Mouse (Mus musculus) heart, embryonic 12.5 days (tissue): ENCODE results near the gene Washc2. TPM values are rescaled to one million over a fixed set of nuclear protein-coding genes. Genes with fewer than 3 reads are reported as not detected.

Source experiments
- ATAC-seq: fragments of 200-750 bp; cut with Nextera tagmentation; 2 replicates; pipeline ENCODE4 v1.8.0; 2017; ENCODE audit warnings: moderate TSS enrichment, moderate library complexity; ENCODE audit not compliant: insufficient number of reproducible peaks, low FRiP score
- H3K27ac ChIP-seq: fragments of 300-500 bp; sonication (generic); 2 replicates; pipeline ENCODE4 v1.5.1; 2016; ENCODE audit warnings: mild to moderate bottlenecking, moderate library complexity; ENCODE audit not compliant: poor library complexity, severe bottlenecking
- H3K27me3 ChIP-seq: fragments of 300-500 bp; sonication (generic); replicated peaks from 2 replicates; pipeline ENCODE4 v1.6.1; 2016; ENCODE audit warnings: mild to moderate bottlenecking, moderate library complexity
- H3K36me3 ChIP-seq: fragments of 300-500 bp; sonication (generic); 2 replicates; pipeline ENCODE4 v1.6.1; 2016; ENCODE audit warnings: mild to moderate bottlenecking, moderate library complexity
- H3K4me1 ChIP-seq: fragments of 300-500 bp; sonication (generic); replicated peaks from 2 replicates; pipeline ENCODE4 v1.6.1; 2016; ENCODE audit warnings: mild to moderate bottlenecking
- H3K4me2 ChIP-seq: fragments of 300-500 bp; sonication (generic); 2 replicates; pipeline ENCODE4 v1.6.1; 2016; ENCODE audit warnings: mild to moderate bottlenecking, moderate library complexity
- H3K4me3 ChIP-seq: fragments of 300-500 bp; sonication (generic); 2 replicates; pipeline ENCODE4 v1.5.1; 2016; ENCODE audit warnings: mild to moderate bottlenecking
- H3K9ac ChIP-seq: fragments of 300-500 bp; sonication (generic); 2 replicates; pipeline ENCODE4 v1.6.1; 2016; ENCODE audit warnings: mild to moderate bottlenecking, moderate library complexity
- H3K9me3 ChIP-seq: fragments of 300-500 bp; sonication (generic); replicated peaks from 2 replicates; pipeline ENCODE4 v1.6.1; 2016; ENCODE audit warnings: mild to moderate bottlenecking, moderate library complexity
- WGBS: fragments of 180-500 bp; shearing (Covaris S2); methylation state at CpG from one replicate; pipeline ENCODE4 v1.1.7; 2016; 5-methylcytosine and 5-hydroxymethylcytosine counted together
- polyA plus RNA-seq: library from polyadenylated mRNA; unstranded; fragments of >200 nt; fragmentation: Nextera tagmentation; extraction: Ambion mirVana; gene quantifications from 2 replicates; pipeline ENCODE4 v1.2.1, GENCODE M21; 2016

The Washc2 gene
- polyA plus RNA-seq, 1 experiment from 2014 or later, result 39.6 TPM

GRCm38 (mm10) chr6:116264018-116264651 lies 56.3 kb downstream of the Washc2 start, which contains the start of gene Zfand4:
TSS of gene Zfand4 (plus strand) at chr6:116264222.
- Histone ChIP-seq H3K9me3 (no peaks in the 10 kb centered on the region), H3K4me2 (peak within 1 kb of the TSS; percentile 86), H3K36me3 (peaks cover 30% of the 10 kb centered on the region), H3K4me1 (peaks cover 10% of the 10 kb centered on the region), H3K4me3 (peak within 1 kb of the TSS; percentile 85), H3K9ac (peak within 1 kb of the TSS; percentile 90), H3K27ac (peak within 1 kb of the TSS; percentile 56; the same call in 1 of the 2 replicates), H3K27me3 (no peaks in the 10 kb centered on the region)
- peak; percentile 98 for ATAC-seq
- under 1% methylated on average over 53 of the region's 67 CpGs for whole genome bisulfite sequencing

GRCm38 (mm10) chr6:116264836-116265235 lies 57.0 kb downstream of the Washc2 start:
- Histone ChIP-seq H3K9ac (no peak overlapping the region), H3K36me3 (peaks cover 26% of the 10 kb centered on the region), H3K9me3 (no peaks in the 10 kb centered on the region), H3K4me2 (peak overlapping the region; percentile 86), H3K27ac (no peak overlapping the region), H3K4me1 (peaks cover 10% of the 10 kb centered on the region), H3K27me3 (no peaks in the 10 kb centered on the region), H3K4me3 (no peak overlapping the region)
- WGBS, result 87% methylated on average over 11 of the region's 11 CpGs
- ATAC-seq, result no peak

- WGBS, result 83% methylated on average over 4 of the region's 4 CpGs
- Histone ChIP-seq H3K36me3 (peaks cover 20% of the 10 kb centered on the region), H3K9me3 (no peaks in the 10 kb centered on the region), H3K27ac (no peak overlapping the region), H3K4me2 (no peak overlapping the region), H3K4me1 (peaks cover 10% of the 10 kb centered on the region), H3K27me3 (no peaks in the 10 kb centered on the region), H3K4me3 (no peak overlapping the region), H3K9ac (no peak overlapping the region)
- no peak for ATAC-seq
Measured at GRCm38 (mm10) chr6:116265603-116266002, 57.8 kb downstream of the Washc2 start.

DNA sequence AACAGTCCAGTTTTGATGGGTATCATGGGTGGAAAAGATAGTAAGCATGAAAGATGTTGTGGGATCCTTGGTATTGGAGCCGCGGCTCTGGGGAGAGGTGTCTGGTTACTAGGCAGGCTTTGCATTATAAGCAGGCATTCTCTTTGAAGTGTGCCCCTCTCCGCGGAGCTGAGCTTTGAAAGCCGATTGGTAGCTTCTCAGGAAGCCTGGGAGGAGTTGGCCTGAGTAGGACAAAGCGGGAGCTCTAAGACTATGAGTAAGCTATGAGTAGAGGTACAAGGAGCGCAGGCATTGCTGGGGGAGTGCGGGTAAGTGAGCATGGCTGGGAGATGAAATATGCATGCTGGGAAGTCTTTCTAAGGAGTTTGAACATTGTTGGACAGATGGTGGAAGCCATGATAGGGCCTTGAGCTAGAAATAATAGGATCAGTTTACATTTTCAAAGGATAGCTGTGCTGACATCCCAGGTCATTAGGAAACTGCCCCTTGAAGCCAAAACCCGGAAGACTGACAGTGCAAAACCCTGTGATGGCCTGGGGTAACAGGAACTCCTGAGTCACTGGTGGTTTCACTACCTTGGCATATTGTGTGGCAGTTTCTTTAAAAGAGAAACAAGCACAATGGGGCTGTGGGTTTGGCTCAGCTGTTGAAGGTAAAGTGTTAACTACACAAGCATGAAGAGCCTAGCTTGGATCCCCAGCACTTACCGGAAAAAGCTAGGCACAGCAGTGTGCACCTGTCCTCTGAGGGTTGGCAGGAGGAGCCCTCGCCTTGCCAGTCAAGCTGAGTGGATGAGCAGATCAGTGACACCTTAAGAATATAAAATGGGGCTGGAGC lies 58.7 kb downstream of the Washc2 start:
- H3K4me3 ChIP-seq, result peak overlapping the region; percentile 15; the same call in 1 of the 2 replicates
- H3K4me1 ChIP-seq, result peaks cover 10% of the 10 kb centered on the region
- no peak overlapping the region for H3K27ac ChIP-seq
- no peak overlapping the region for H3K9ac ChIP-seq
- ATAC-seq, result no peak
- 26% methylated on average over 11 of the region's 11 CpGs for WGBS
- peak overlapping the region; percentile 56 for H3K4me2 ChIP-seq
- H3K27me3 ChIP-seq, result no peaks in the 10 kb centered on the region
- H3K9me3 ChIP-seq, result no peaks in the 10 kb centered on the region
- peaks cover 12% of the 10 kb centered on the region for H3K36me3 ChIP-seq

DNA sequence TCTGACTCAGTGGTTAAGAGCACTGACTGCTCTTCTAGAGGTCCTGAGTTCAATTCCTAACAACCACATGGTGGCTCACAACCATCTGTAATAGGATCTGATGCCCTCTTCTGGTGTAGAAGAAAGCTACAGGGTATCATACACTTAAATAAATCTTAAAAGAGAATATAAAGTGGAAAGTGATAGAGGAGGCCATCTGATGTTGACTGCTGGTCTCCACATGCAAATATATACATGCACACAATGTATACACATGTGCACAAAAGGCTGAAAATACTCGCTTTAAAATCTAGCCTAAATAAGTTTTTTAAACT lies 59.2 kb downstream of the Washc2 start:
- H3K9me3 ChIP-seq, result no peaks in the 10 kb centered on the region
- WGBS, result 79% methylated on average over 1 of the region's 1 CpGs
- H3K4me3 ChIP-seq, result no peak overlapping the region
- H3K36me3 ChIP-seq, result peaks cover 7% of the 10 kb centered on the region
- no peak overlapping the region for H3K9ac ChIP-seq
- peaks cover 10% of the 10 kb centered on the region for H3K4me1 ChIP-seq
- H3K4me2 ChIP-seq, result no peak overlapping the region
- no peaks in the 10 kb centered on the region for H3K27me3 ChIP-seq
- ATAC-seq, result no peak
- H3K27ac ChIP-seq, result no peak overlapping the region

DNA sequence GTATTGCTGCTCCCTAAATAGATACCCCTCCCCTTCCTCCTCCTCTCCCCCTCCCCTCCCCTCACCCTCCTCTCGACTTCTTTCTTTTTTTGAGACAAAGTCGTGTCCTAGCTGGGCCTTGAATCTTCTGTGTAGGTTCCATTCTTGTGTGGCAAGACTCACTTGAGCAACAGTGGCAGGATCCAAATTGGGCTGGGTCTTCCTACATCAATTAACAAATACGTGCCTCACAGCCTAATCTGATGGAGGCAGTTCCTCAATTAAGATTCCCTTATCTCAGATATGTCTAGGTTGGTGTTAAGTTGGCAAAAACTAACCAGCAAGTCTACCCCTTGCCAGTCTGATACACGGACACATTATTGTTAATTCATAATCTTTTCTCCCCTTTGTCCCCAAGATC lies 67.9 kb downstream of the Washc2 start:
- no peaks in the 10 kb centered on the region for H3K9me3 ChIP-seq
- H3K9ac ChIP-seq, result no peak overlapping the region
- H3K4me1 ChIP-seq, result no peaks in the 10 kb centered on the region
- H3K36me3 ChIP-seq, result no peaks in the 10 kb centered on the region
- no peak overlapping the region for H3K4me3 ChIP-seq
- WGBS, result 62% methylated on average over 4 of the region's 4 CpGs
- H3K27ac ChIP-seq, result no peak overlapping the region
- H3K4me2 ChIP-seq, result no peak overlapping the region
- ATAC-seq, result no peak
- H3K27me3 ChIP-seq, result no peaks in the 10 kb centered on the region

DNA sequence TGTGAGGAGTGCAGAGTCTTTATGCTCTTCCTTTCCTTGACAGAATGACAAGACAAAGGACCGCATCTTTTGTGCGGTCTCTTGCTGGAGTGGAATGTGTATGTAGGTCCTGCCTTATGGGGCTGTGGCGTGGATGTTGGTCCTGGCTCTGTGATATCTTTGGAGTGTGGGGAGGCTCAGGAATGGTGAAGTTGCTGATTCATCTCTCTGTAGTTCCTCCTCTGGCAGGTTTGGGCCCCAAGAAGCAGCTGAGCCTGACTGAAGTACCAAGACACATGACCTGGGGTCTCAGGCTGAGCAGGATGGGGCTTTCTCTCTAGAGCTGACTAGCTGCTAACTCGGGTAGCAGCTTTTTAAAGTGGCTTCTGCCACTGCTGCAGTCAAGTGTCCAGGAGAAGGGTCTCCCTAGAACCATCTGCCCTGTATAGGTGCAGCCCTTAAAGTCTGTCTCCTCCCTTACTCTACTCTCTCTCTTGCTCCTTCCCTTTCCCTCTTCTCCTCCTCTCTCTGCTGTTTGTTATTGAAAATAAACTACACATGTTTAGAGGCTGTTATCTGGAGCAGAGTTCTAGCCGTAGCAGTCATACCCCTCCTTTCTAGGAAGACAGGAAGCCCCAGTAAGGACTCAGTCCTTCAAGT lies 71.0 kb downstream of the Washc2 start:
- Histone ChIP-seq H3K9ac (no peak overlapping the region), H3K4me3 (no peak overlapping the region), H3K4me1 (no peaks in the 10 kb centered on the region), H3K36me3 (peaks cover 3% of the 10 kb centered on the region; the same call in 1 of the 2 replicates), H3K27ac (no peak overlapping the region), H3K27me3 (no peaks in the 10 kb centered on the region), H3K9me3 (no peaks in the 10 kb centered on the region), H3K4me2 (no peak overlapping the region)
- 61% methylated on average over 5 of the region's 5 CpGs for WGBS
- no peak for ATAC-seq

- peaks cover 3% of the 10 kb centered on the region; the same call in 1 of the 2 replicates for H3K36me3 ChIP-seq
- no peak overlapping the region for H3K4me3 ChIP-seq
- H3K4me2 ChIP-seq, result no peak overlapping the region
- H3K27me3 ChIP-seq, result no peaks in the 10 kb centered on the region
- H3K27ac ChIP-seq, result no peak overlapping the region
- 90% methylated on average over 13 of the region's 13 CpGs for WGBS
- H3K4me1 ChIP-seq, result no peaks in the 10 kb centered on the region
- no peak for ATAC-seq
- H3K9me3 ChIP-seq, result no peaks in the 10 kb centered on the region
- no peak overlapping the region for H3K9ac ChIP-seq
Measured at GRCm38 (mm10) chr6:116281014-116281413, 73.2 kb downstream of the Washc2 start.

DNA sequence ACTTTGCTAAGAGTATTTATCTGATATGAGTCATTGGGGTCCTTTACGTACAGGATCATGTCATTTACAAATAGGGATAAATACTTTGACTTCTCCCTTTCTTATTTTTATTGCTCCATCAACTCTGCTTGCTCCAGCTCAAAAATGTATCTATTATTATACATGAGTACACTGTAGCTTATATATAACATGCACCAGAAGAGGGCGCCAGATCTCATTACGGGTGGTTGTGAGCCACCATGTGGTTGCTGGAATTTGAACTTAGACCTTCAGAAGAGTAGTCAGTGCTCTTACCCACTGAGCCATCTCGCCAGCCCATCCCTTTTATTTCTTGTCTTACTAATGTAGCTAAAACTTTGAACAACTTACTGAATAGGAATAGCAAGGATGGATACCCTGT lies 74.7 kb downstream of the Washc2 start:
- Histone ChIP-seq H3K4me1 (0 out of 2 replicates have a peak, but pooled peaks cover 3% of the 10 kb centered on the region), H3K9me3 (no peaks in the 10 kb centered on the region), H3K4me2 (no peak overlapping the region), H3K27me3 (no peaks in the 10 kb centered on the region), H3K36me3 (peaks cover 3% of the 10 kb centered on the region; the same call in 1 of the 2 replicates), H3K9ac (no peak overlapping the region), H3K27ac (no peak overlapping the region), H3K4me3 (no peak overlapping the region)
- ATAC-seq, result no peak
- 53% methylated on average over 4 of the region's 4 CpGs for WGBS

DNA sequence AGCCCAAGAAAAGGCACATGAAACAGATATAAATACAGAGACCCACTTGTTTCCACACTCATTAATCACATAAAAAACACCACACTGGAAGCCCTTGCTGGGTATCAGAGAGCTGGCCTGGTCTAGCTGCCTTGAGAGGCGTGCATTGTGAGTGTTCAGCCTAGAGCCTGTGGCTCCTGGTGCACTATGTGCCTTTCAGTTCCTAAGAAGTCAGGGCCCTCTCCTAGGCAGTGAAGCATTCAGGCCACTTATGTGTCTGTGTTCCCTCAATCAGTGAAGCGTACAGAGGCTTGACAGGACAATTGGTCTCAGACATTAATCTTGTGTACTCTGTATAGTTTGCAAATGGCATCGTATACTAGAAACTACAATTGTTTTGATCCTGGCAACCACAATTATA lies 75.4 kb downstream of the Washc2 start:
- Histone ChIP-seq H3K4me3 (no peak overlapping the region), H3K36me3 (peaks cover 3% of the 10 kb centered on the region; the same call in 1 of the 2 replicates), H3K9ac (no peak overlapping the region), H3K4me1 (0 out of 2 replicates have a peak, but pooled peaks cover 3% of the 10 kb centered on the region), H3K4me2 (no peak overlapping the region), H3K27ac (no peak overlapping the region), H3K27me3 (no peaks in the 10 kb centered on the region), H3K9me3 (no peaks in the 10 kb centered on the region)
- 68% methylated on average over 3 of the region's 3 CpGs for WGBS
- no peak for ATAC-seq

GRCm38 (mm10) chr6:116286321-116286720 lies 78.5 kb downstream of the Washc2 start:
- Histone ChIP-seq H3K27ac (no peak overlapping the region), H3K27me3 (no peaks in the 10 kb centered on the region), H3K4me2 (no peak overlapping the region), H3K9me3 (no peaks in the 10 kb centered on the region), H3K4me1 (0 out of 2 replicates have a peak, but pooled peaks cover 3% of the 10 kb centered on the region), H3K9ac (no peak overlapping the region), H3K36me3 (no peaks in the 10 kb centered on the region), H3K4me3 (no peak overlapping the region)
- no peak for ATAC-seq
- WGBS, result 92% methylated on average over 4 of the region's 4 CpGs
